Mouse (Mus musculus) cerebellum, adult 11 months (tissue): ENCODE data around the gene Plcb4.
"Not testable (repeated sequence)": the region's sequence is repeated elsewhere in the genome, so short reads cannot be mapped to it uniquely, and the experiment has no call there.

ENCODE experiments used
- DNase-seq: peaks from one replicate; pipeline ENCODE4 v3.0.0; 2022

Gene Plcb4

DNA sequence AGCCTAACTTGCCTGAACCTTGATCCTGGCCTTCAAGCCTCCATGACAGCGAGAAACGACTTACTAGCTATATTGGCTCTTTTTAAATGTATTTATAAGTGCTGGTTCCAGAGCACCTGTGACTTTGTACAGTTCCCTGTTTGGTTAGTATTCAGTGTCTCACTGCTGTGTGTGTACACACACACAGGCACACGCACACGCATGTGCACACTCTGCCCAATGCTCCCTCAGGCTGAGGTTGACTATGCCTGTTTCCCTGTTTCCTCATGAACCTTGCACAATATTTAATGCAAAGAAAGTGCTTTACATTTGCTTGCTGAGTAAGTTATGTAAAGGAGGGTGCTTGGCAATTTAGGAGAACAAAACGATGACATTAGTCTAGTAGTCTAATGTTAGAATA lies 16.5 kb downstream of the Plcb4 start:
- DNase-seq = no peak

DNA sequence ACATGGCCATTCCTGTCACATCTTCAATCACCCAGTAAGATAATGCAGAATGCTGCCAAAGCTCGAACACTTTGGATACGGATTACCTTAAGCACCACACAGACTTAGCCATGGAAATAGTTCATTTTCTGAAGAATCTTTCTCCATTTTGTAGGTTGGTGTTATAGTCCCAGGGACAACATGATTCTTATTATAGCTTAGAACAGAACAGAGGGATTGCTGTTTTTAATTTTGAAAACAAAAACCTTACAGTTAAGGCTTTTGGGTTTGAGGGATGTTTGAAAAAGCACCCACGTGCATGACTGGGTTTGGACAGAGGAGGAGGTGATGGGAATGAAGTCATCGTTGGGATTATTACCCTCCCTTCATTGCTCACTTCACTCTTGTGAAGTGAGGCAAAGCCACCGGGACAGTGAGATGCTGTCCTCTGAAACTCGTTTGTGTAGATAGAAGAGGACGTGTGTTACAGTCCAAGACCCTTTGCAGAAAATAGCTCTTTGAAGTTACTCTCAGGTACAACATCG lies 18.2 kb downstream of the Plcb4 start:
- no peak for DNase-seq

DNA sequence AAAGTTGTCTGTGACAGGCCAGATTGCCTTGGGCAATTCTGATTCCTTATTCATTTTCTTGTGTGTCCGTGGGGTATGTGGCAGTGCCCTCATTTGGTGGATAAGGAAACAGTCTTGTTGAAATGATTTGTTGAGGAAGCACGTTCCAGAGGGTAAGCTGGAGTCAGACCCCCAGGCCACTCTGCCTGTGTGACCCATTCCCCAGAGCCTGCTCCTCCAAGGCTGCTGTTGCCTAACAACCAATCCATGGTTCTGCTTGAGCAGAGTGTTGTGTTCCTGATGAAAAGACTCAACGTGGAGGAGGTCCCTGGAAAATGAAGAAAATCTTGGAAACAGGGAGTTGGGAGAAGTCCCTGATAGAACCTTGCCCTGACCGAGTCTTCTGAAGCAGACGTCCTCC lies 18.8 kb downstream of the Plcb4 start:
- DNase-seq = no peak

DNA sequence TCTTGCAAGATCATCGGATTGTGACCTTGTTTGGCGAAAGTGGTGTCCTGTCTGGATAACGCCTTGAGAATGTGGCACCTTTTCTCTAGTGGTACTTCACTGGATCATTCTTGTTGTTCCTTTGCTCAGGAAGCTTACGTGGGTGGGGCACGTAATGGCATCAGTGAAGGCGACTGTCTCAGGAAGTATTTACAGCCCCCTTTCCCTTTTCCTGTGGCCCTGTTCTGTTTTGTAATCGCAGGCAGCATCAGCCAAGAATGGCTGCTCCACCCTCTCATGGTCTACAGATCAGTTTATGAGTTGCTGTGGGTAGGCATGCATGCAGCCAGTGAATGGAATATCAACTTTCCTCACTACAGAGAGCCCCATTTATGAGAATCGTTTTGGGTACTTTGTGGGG lies 21.2 kb downstream of the Plcb4 start:
- no peak for DNase-seq

DNA sequence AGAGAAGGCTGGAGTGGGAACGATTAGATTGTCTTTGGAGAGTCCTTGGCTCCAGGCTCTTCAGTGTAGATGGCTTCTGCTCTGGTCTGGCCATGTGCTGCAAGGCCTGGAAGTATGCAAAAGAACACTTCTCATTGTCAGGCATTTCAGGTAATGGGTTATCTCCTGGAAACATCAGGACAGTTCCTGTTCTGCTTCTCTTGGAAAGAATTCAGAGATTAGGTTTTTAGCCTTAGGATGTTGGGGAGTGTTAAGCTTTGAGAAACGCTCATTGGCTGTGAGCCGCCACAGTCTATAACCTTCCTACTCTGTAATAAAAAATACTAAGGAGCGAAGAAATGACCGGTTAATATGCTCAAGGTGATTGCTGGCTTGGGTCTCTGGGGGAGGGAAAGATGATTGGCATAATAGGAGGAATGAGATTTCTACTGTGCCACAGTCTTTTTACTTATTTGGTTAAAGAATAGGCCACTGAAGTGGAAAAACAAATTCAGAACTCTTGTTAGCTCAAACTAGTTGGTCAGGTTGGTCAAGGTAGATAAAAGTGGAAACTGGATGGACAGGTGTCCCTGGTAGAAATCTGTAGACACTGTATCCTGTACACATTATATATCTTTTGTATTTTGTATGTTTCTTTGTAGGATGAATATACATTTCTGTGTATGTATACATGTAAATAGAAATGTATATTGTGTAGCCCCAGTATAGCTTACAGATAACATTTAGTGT lies 21.8 kb downstream of the Plcb4 start:
- DNase-seq = no peak

DNA sequence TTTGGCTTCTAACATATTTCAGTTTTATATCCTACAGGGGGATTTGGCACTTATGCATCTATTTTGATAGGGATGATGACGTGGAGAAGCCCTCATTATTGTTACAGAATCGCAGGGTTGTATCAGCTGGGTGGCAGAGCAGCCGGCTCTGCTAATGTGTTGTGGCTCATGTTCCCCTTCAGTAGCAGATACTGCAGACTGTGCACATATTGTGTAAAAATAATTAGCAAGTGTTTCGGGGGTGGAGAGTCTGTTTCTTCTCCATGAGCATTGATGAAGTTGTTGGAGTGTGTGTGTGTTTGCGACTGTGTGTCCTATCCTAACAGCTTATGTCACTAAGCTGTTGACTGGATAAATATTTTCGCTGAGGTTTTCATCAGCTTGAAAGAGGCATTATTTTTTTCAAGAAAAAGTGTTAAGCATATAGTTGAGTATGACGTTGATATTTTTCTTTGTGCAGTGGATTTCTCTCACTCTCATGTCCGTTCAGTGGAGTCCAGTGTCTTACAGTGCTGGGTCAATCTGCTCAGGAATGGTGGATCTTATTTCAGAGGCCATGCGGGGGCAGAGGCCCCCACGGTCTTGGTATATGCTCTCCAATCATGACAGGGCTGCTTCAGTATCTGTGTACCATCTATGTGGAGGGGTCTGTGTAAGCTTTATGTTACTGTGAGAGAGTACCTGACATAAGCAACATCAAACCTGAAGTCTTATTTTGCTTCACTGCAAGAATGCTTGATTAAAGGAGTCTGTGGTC lies 25.1 kb downstream of the Plcb4 start:
- no peak for DNase-seq

- DNase-seq = no peak
These were observed 27.9 kb downstream of the Plcb4 start for GRCm38 (mm10) chr2:135686692-135687091.

GRCm38 (mm10) chr2:135687585-135687984 lies 28.8 kb downstream of the Plcb4 start:
- DNase-seq = no peak

- no peak for DNase-seq
These were observed 34.0 kb downstream of the Plcb4 start for GRCm38 (mm10) chr2:135692568-135693488.

GRCm38 (mm10) chr2:135700686-135701413 lies 42.0 kb downstream of the Plcb4 start:
- no peak for DNase-seq

GRCm38 (mm10) chr2:135704673-135705072 lies 45.9 kb downstream of the Plcb4 start:
- no peak for DNase-seq

DNA sequence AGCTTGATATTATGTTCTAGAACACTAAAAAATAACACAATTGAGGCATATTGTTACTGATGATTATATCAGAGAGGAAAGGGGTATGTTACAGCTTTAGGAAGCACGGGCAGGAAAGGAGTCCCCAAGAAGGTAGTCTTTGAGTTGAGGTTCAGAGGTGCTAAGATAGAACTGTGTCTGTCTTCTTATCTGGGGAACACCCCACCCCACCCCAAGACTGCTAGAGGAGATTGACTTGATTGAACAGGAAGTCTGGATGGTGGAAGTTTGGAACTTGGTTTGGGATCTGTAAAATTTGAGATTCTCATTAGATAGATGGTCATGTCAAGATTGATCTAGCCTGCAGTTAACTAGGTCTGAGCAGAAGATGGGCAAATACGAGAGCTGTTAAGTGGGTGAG lies 48.5 kb downstream of the Plcb4 start:
- no peak for DNase-seq

GRCm38 (mm10) chr2:135708386-135708785 lies 49.6 kb downstream of the Plcb4 start:
- DNase-seq = no peak

DNA sequence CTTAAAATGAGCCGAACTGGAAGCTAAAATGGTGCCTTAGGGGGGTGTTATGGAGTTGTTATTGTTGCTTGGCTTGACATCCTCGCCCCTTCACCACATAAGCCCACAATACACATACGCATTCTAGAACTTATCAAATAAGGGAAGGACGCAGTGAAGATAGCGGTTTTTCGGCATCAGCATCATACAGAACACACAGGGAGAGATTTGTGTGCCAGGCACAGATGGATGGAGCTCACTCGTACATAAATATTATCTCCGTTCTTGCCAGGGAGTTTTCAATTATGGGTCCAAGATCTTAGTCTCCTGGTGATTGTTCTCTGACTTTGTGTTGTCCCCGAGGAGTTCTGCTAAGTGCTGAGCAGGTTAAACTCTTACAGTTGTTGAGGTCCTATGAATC lies 50.0 kb downstream of the Plcb4 start:
- no peak for DNase-seq

DNA sequence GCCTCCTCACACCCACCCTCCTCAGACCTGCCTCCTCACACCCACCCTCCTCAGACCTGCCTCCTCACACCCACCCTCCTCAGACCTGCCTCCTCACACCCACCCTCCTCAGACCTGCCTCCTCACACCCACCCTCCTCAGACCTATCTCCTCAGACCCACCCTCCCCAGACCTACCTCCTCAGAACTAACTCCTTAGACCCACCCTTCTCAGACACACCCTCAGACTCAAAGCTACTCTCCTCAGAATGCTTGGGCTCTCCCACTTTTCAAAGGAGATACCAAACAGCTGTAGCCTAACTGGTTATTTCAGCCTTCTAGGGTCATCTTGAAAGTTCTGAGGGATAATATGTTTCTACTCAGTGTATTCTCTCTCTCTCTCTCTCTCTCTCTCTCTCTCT lies 50.9 kb downstream of the Plcb4 start:
- not testable (repeated sequence) for DNase-seq

- no peak for DNase-seq
These were observed 52.5 kb downstream of the Plcb4 start for GRCm38 (mm10) chr2:135711049-135711924.

GRCm38 (mm10) chr2:135711925-135712288 lies 53.1 kb downstream of the Plcb4 start:
- no peak for DNase-seq

- no peak for DNase-seq
These were observed 53.5 kb downstream of the Plcb4 start for GRCm38 (mm10) chr2:135712331-135712730.

DNA sequence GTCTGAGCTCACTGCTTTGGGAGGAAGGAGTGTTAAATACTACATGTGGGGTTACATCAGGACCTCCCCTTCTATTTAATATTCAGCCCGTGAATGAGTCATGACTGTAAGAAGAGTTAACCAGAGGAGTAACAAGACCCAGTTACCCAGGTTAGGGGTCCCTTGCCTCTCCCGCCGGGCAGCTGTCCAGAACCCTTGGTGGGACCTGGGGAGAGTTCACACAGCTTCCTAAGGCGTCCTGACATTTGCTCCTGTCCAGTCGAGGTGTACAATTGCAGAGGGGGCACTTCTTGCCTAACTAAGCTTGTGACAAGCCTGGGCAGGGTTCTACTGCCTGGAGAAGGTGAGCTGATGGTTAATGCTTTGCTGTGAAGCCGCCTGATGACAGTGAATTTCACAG lies 54.1 kb downstream of the Plcb4 start:
- DNase-seq = no peak

GRCm38 (mm10) chr2:135716180-135716579 lies 57.4 kb downstream of the Plcb4 start:
- no peak for DNase-seq
